Mouse (Mus musculus) C2C12 (cell line): ENCODE measurements around the gene Ppp2r1b. TPM values are rescaled to one million over a fixed set of nuclear protein-coding genes. Genes with fewer than 3 reads are reported as not detected.

Source experiments
- H3K27me3 ChIP-seq: one replicate; pipeline ENCODE4 v1.6.1; 2011; ENCODE audit not compliant: control insufficient read depth, insufficient read depth, insufficient read length
- H3K36me3 ChIP-seq: one replicate; pipeline ENCODE4 v1.6.1; 2011; ENCODE audit not compliant: control insufficient read depth, insufficient read depth
- H3K4me3 ChIP-seq: one replicate; pipeline ENCODE4 v1.5.1; 2011; ENCODE audit warnings: mild to moderate bottlenecking, control low read depth; ENCODE audit not compliant: poor library complexity, insufficient read depth, severe bottlenecking
- H3K79me2 ChIP-seq: one replicate; pipeline ENCODE4 v1.6.1; 2011; ENCODE audit not compliant: control insufficient read depth, insufficient read depth
- H3K79me3 ChIP-seq: one replicate; pipeline ENCODE4 v1.6.1; 2011; ENCODE audit warnings: low read depth, control low read depth
- H3ac ChIP-seq: one replicate; pipeline ENCODE3; 2011; ENCODE audit warnings: low read depth; ENCODE audit not compliant: control insufficient read depth, insufficient read length
- CEBPB ChIP-seq: IDR thresholded peaks from one replicate; pipeline ENCODE4 v1.6.1; 2011; ENCODE audit warnings: low read depth, mild to moderate bottlenecking, control low read depth, moderate library complexity
- CTCF ChIP-seq: IDR thresholded peaks from one replicate; pipeline ENCODE4 v1.5.1; 2011; ENCODE audit not compliant: control insufficient read depth, insufficient read depth, insufficient read length
- FOSL1 ChIP-seq: IDR thresholded peaks from one replicate; pipeline ENCODE4 v1.8.0; 2011; ENCODE audit warnings: mild to moderate bottlenecking, low read length; ENCODE audit not compliant: poor library complexity, insufficient read depth, severe bottlenecking
- MAX ChIP-seq: IDR thresholded peaks from one replicate; pipeline ENCODE4 v1.6.1; 2011; ENCODE audit warnings: mild to moderate bottlenecking, control low read depth
- MYOD1 ChIP-seq: IDR thresholded peaks from one replicate; pipeline ENCODE4 v1.6.1; 2011; ENCODE audit warnings: low read depth; ENCODE audit not compliant: control insufficient read depth, insufficient read length
- MYOG ChIP-seq: IDR thresholded peaks from one replicate; pipeline ENCODE4 v1.6.1; 2011; ENCODE audit not compliant: control insufficient read depth, insufficient read length; ENCODE audit errors: extremely low read depth
- USF1 ChIP-seq: IDR thresholded peaks from one replicate; pipeline ENCODE4 v1.6.1; 2011; ENCODE audit warnings: low read depth, mild to moderate bottlenecking, control low read depth, moderate library complexity
- polyA plus RNA-seq: library from polyadenylated mRNA; unstranded; fragments of >200 nt; fragmentation: generic; extraction: Trizol; gene quantifications from one replicate; pipeline ENCODE4 v1.2.1, GENCODE M21; 2012; ENCODE audit warnings: missing spikeins

Ppp2r1b gene
- polyA plus RNA-seq, 1 experiment: 26.7 TPM

- H3K36me3 ChIP-seq: peaks cover 56% of the 10 kb centered on the region
- H3K4me3 ChIP-seq: no peak overlapping the region
Measured at GRCm38 (mm10) chr9:50861119-50861839, 16.2 kb downstream of the Ppp2r1b start.

GRCm38 (mm10) chr9:50863824-50864223, 18.7 kb downstream of the Ppp2r1b start:
- Histone ChIP-seq H3K4me3 (no peak overlapping the region), H3K79me2 (peaks cover 9% of the 10 kb centered on the region), H3K36me3 (peaks cover 75% of the 10 kb centered on the region), H3K27me3 (no peaks in the 10 kb centered on the region), H3K79me3 (peaks cover 1% of the 10 kb centered on the region), H3ac (no peak overlapping the region)
- no peak for TF ChIP-seq CEBPB
- no peak for TF ChIP-seq USF1
- TF ChIP-seq CTCF: no peak
- no peak for TF ChIP-seq FOSL1
- TF ChIP-seq MYOG: no peak
- no peak for TF ChIP-seq MYOD1
- TF ChIP-seq MAX: no peak

More at GRCm38 (mm10) chr9:50861119-50861839, 16.2 kb downstream of the Ppp2r1b start:
- no peak for TF ChIP-seq MYOG
- Histone ChIP-seq H3ac (no peak overlapping the region), H3K79me2 (peaks cover 27% of the 10 kb centered on the region), H3K79me3 (peaks cover 10% of the 10 kb centered on the region), H3K27me3 (no peaks in the 10 kb centered on the region)

GRCm38 (mm10) chr9:50864877-50865276, 19.8 kb downstream of the Ppp2r1b start:
- Histone ChIP-seq H3K4me3 (no peak overlapping the region), H3K36me3 (peaks cover 71% of the 10 kb centered on the region), H3K79me2 (no peaks in the 10 kb centered on the region), H3ac (no peak overlapping the region), H3K79me3 (no peaks in the 10 kb centered on the region), H3K27me3 (no peaks in the 10 kb centered on the region)
- no peak for TF ChIP-seq MAX
- TF ChIP-seq FOSL1: no peak
- no peak for TF ChIP-seq USF1
- TF ChIP-seq CEBPB: no peak
- no peak for TF ChIP-seq MYOG
- TF ChIP-seq MYOD1: no peak
- no peak for TF ChIP-seq CTCF

GRCm38 (mm10) chr9:50865803-50866202, 20.7 kb downstream of the Ppp2r1b start:
- H3K27me3 ChIP-seq: no peaks in the 10 kb centered on the region
- no peak overlapping the region for H3K4me3 ChIP-seq
- H3K79me2 ChIP-seq: no peaks in the 10 kb centered on the region
- peaks cover 71% of the 10 kb centered on the region for H3K36me3 ChIP-seq
- no peak overlapping the region for H3ac ChIP-seq
- H3K79me3 ChIP-seq: no peaks in the 10 kb centered on the region
- TF ChIP-seq FOSL1 (no peak), CTCF (no peak), MYOD1 (no peak), CEBPB (no peak), MAX (no peak), MYOG (no peak), USF1 (no peak)

GRCm38 (mm10) chr9:50867015-50867414, 21.9 kb downstream of the Ppp2r1b start:
- Histone ChIP-seq H3K36me3 (peaks cover 63% of the 10 kb centered on the region), H3K27me3 (no peaks in the 10 kb centered on the region), H3ac (no peak overlapping the region), H3K4me3 (no peak overlapping the region), H3K79me2 (no peaks in the 10 kb centered on the region), H3K79me3 (no peaks in the 10 kb centered on the region)
- TF ChIP-seq MYOG: no peak
- no peak for TF ChIP-seq MAX
- TF ChIP-seq CTCF: no peak
- TF ChIP-seq USF1: no peak

GRCm38 (mm10) chr9:50868182-50868581, 23.1 kb downstream of the Ppp2r1b start:
- Histone ChIP-seq H3K79me3 (no peaks in the 10 kb centered on the region), H3K27me3 (no peaks in the 10 kb centered on the region), H3K79me2 (no peaks in the 10 kb centered on the region), H3K36me3 (peaks cover 56% of the 10 kb centered on the region), H3K4me3 (no peak overlapping the region), H3ac (no peak overlapping the region)
- TF ChIP-seq FOSL1 (no peak), CTCF (no peak), MYOD1 (no peak), USF1 (no peak), MYOG (no peak), CEBPB (no peak), MAX (no peak)
